Comparison of ENCODE assay signal across 18 mouse cellular contexts in the genomic region with DNA sequence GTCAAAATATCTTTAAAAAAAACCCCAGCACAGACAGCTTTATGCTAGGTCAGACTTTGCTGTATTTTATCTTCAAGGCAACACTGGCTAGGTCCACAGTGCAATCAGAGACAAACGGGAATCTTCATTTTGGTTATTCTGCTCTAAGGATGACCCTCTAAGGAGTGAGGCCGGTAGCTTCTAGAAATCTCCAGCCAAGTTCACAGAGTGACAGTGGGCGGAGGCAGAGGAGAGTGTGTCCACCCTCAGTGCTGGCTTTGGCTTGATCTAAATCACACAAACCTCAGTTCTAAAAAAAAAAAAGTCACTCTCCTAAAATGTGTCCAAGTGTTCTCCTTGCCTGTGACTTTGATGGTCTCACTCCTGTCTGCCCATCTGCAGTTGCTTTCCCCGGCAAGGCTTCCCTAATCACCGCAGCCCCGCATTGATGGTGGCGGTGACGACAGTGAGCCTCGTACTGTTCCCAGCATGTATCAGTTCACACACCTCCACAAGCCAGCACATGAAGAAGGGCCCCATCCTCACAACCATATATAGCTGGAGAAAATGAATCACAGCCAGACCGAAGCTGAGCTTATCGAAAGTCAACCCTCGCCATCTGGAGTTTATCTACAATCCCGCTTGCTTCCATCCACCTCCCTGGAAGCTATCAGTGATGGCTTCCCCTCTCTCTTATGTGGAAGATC. TPM values are rescaled to one million over a fixed set of nuclear protein-coding genes. Genes with fewer than 3 reads are reported as not detected.
DNase-seq lines count a peak whose midpoint lies in the region; ATAC-seq and TF ChIP-seq lines count a peak whose summit lies in the region.
"Had no signal": no experiment of that assay in that cellular context is flagged by ENCODE, and none has a peak within 500 bp of the region (broad histone marks: within the 10 kb centered on the region; RNA-seq: fewer than 3 reads in every experiment).

No protein-coding gene starts in this region.

- no peak for TF ChIP-seq CTCF in layer of hippocampus, adult 2 months (conservative IDR thresholded peaks at IDR 0.05)
- no peak for TF ChIP-seq CTCF in bone marrow macrophage, adult 2 months (IDR thresholded peaks at IDR 0.05; ENCODE audit: low read depth, low read length)

- peaks cover 78% of the 10 kb centered on the region for H3K4me1 ChIP-seq in bone marrow macrophage, adult 2 months (ENCODE audit: control insufficient read depth, insufficient read depth, low read length)

- no peak for TF ChIP-seq POLR2A in bone marrow macrophage, adult 2 months (IDR thresholded peaks at IDR 0.05; ENCODE audit: borderline replicate concordance, low read depth, low read length)

- WGBS in macrophage (ENCODE audit: missing documents) = 96% methylated on average over 13 of the region's 13 CpGs

- 0 out of 2 replicates have a peak overlapping the region, but pooled peaks have one; percentile 32 for H3K27ac ChIP-seq in layer of hippocampus, adult 2 months
- H3K27ac ChIP-seq in bone marrow macrophage, adult 2 months (ENCODE audit: insufficient read depth, low read depth, low read length) = peak overlapping the region; percentile 17
- H3K27ac ChIP-seq in macrophage = peak overlapping the region; percentile 55
- H3K27ac ChIP-seq: liver, embryonic 13.5 days; stomach, embryonic 15.5 days had no signal

- H3K4me3 ChIP-seq in layer of hippocampus, adult 2 months = no peak overlapping the region
- H3K4me3 ChIP-seq in bone marrow macrophage, adult 2 months (ENCODE audit: insufficient read depth, low read length) = no peak overlapping the region
- H3K4me3 ChIP-seq in macrophage (ENCODE audit: inconsistent target) = no peak overlapping the region
- H3K4me3 ChIP-seq: liver, embryonic 13.5 days; myocyte; stomach, embryonic 15.5 days had no signal

- peaks cover 5% of the 10 kb centered on the region for H3K36me3 ChIP-seq in macrophage (ENCODE audit: inconsistent target)
- H3K36me3 ChIP-seq: liver, embryonic 13.5 days; stomach, embryonic 15.5 days had no signal

- H3K79me2 ChIP-seq in macrophage (ENCODE audit: inconsistent target) = peaks cover 89% of the 10 kb centered on the region

- DNase-seq in frontal cortex, postnatal 10 days (ENCODE audit: low spot score in 2 of 2) = no peak
- peak in 1 of 2 experiments; percentile 50 for DNase-seq in layer of hippocampus, adult 2 months (ENCODE audit: low spot score in 2 of 2)
- no peak for DNase-seq in layer of hippocampus, postnatal 10 days (ENCODE audit: low spot score in 2 of 2)
- DNase-seq in urinary bladder, postnatal 36 days (ENCODE audit: low spot score in 2 of 2) = no peak
- no peak for DNase-seq in spleen, postnatal 14 days (ENCODE audit: low spot score in 2 of 2)
- DNase-seq: adrenal gland, postnatal 10 days; cerebellum, postnatal 25 days; gastrocnemius, postnatal 10 days; kidney, postnatal 25 days; liver, embryonic 13.5 days; thymus, postnatal 4 days had no signal

- peak; percentile 60 for ATAC-seq in frontal cortex, adult (ENCODE audit: low TSS enrichment)
- ATAC-seq: intestine, postnatal 0 days; lung, postnatal 0 days had no signal

RNA-seq across cellular contexts. Expression of a gene that starts 33.0 kb away (rescaled TPM):
- total RNA-seq in layer of hippocampus, adult 2 months (2021) = 10 to 100 TPM; 41.2 to 48.6 TPM
- 10 to 100 TPM; 37.7 to 39.7 TPM for total RNA-seq in layer of hippocampus, postnatal 10 days (2021)
- 20.5 and 23.2 TPM in 2 replicates for polyA plus RNA-seq in bone marrow macrophage, adult 2 months (2012; ENCODE audit: insufficient read depth, insufficient read length, missing spikeins)
- 10 to 100 TPM in 25 of 26 experiments, 1 to 10 TPM in 1; 9.1 to 48.4 (median 30.4) TPM for total RNA-seq in macrophage (2018; cell fraction: chromatin; rRNA removed)
- total RNA-seq in macrophage (2018; cell fraction: cytosol; rRNA removed) = 10 to 100 TPM; 14.9 to 26.3 (median 22.8) TPM
- total RNA-seq in macrophage (2018; cell fraction: nucleus; rRNA removed) = 10 to 100 TPM in 25 of 26 experiments, 1 to 10 TPM in 1; 9.1 to 45.7 (median 23.0) TPM
- 15.6 to 17.9 TPM (median 17.7 TPM) in 3 replicates for polyA plus RNA-seq in macrophage (2018)

RNA-seq across cellular contexts. Expression of a gene that starts 47.8 kb away (rescaled TPM):
- 10 to 100 TPM; 19.2 to 21.7 TPM for total RNA-seq in layer of hippocampus, adult 2 months (2021)
- 10 to 100 TPM; 14.0 to 15.3 TPM for total RNA-seq in layer of hippocampus, postnatal 10 days (2021)
- 0.84 and 1.1 TPM in 2 replicates for polyA plus RNA-seq in bone marrow macrophage, adult 2 months (2012; ENCODE audit: insufficient read depth, insufficient read length, missing spikeins)
- 1 to 10 TPM in 1 of 26 experiments, under 1 TPM in 10, not detected in 15; 0.21 to 1.1 (median 0.33) TPM for total RNA-seq in macrophage (2018; cell fraction: chromatin; rRNA removed)
- total RNA-seq in macrophage (2018; cell fraction: cytosol; rRNA removed) = 1 to 10 TPM in 1 of 26 experiments, under 1 TPM in 25; 0.20 to 1.0 (median 0.42) TPM
- 1 to 10 TPM in 3 of 26 experiments, under 1 TPM in 20, not detected in 3; 0.16 to 1.3 (median 0.37) TPM for total RNA-seq in macrophage (2018; cell fraction: nucleus; rRNA removed)
- polyA plus RNA-seq in macrophage (2018) = 0.30 to 0.75 TPM (median 0.67 TPM) in 3 replicates

RNA-seq across cellular contexts. Expression of a gene that starts 59.1 kb away (rescaled TPM):
- total RNA-seq in layer of hippocampus, adult 2 months (2021) = 10 to 100 TPM; 17.2 to 18.4 TPM
- 10 to 100 TPM; 20.0 to 21.0 TPM for total RNA-seq in layer of hippocampus, postnatal 10 days (2021)
- 49.4 and 49.6 TPM in 2 replicates for polyA plus RNA-seq in bone marrow macrophage, adult 2 months (2012; ENCODE audit: insufficient read depth, insufficient read length, missing spikeins)
- 10 to 100 TPM in 25 of 26 experiments, 1 to 10 TPM in 1; 8.9 to 37.5 (median 19.6) TPM for total RNA-seq in macrophage (2018; cell fraction: chromatin; rRNA removed)
- 10 to 100 TPM; 20.0 to 56.2 (median 35.3) TPM for total RNA-seq in macrophage (2018; cell fraction: cytosol; rRNA removed)
- 10 to 100 TPM; 14.7 to 47.2 (median 30.6) TPM for total RNA-seq in macrophage (2018; cell fraction: nucleus; rRNA removed)
- polyA plus RNA-seq in macrophage (2018) = 28.9 to 47.9 TPM (median 35.4 TPM) in 3 replicates
